Mouse (Mus musculus): ENCODE measurements around the gene Gnb3. TPM values are rescaled to one million over a fixed set of nuclear protein-coding genes. Genes with fewer than 3 reads are reported as not detected.

Gnb3 gene
- polyA plus RNA-seq, 1 experiment = not detected

DNA sequence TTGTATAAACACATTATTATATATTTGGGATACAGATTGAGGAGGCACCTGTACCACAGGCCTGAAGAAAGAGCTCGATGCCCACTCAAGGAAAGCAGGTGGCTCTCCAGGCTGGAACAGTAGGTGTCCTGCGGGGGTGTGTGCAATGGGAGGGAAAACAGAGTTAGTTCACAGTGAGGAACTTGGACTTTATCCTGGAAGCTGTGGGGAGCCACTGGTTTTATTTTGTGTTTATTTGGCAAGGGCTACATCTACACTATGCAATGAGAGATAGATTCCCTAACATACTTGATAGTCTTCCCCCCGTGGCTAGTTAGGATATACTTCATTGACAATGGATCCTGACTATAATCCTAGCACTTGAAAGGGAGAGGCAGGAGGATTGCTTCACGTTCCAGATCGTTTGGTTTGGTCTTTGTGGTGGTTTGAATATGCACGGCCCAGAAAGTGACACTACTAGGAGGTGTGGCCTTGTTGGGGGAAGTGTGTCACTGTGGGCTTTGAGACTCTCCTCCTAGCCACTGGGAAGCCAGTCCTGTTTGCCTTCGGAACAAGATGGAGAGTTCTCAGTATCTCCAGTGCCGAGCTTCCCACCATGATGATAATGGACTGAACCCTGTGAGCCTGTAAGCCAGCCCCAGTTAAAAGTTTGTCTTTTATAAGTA lies 53.2 kb downstream of the Gnb3 start:
- no peak overlapping the region for H3K4me3 ChIP-seq (ENCODE audit: insufficient read depth, low read depth, low read length)
- no peak for TF ChIP-seq POLR2A (IDR thresholded peaks at IDR 0.05; ENCODE audit: insufficient read depth, low read depth, low read length)
- no peak for TF ChIP-seq CTCF (IDR thresholded peaks at IDR 0.05; ENCODE audit: insufficient read depth, low read depth, low read length)
- no peak overlapping the region for H3K27ac ChIP-seq (ENCODE audit: insufficient read depth, low read depth, low read length)
- 47% methylated on average over 8 of the region's 8 CpGs for WGBS
- H3K4me1 ChIP-seq (ENCODE audit: control insufficient read depth, insufficient read depth, low read length) = peaks cover 4% of the 10 kb centered on the region; the same call in 1 of the 2 replicates

Other genes starting within 250 kb of the Gnb3 start
- gene C1s2, start 204.2 kb downstream of the Gnb3 start, polyA plus RNA-seq (2012; ENCODE audit: insufficient read depth, insufficient read length, low replicate concordance, missing spikeins) = not detected in 2 replicates
- not detected in 2 replicates for gene Lpcat3, start 177.2 kb downstream of the Gnb3 start, polyA plus RNA-seq (2012; ENCODE audit: insufficient read depth, insufficient read length, low replicate concordance, missing spikeins)
- not detected in 2 replicates for gene Emg1, start 128.1 kb downstream of the Gnb3 start, polyA plus RNA-seq (2012; ENCODE audit: insufficient read depth, insufficient read length, low replicate concordance, missing spikeins)
- gene Phb2, start 127.9 kb downstream of the Gnb3 start, polyA plus RNA-seq (2012; ENCODE audit: insufficient read depth, insufficient read length, low replicate concordance, missing spikeins) = not detected in 2 replicates
- gene Ptpn6, start 101.6 kb downstream of the Gnb3 start, polyA plus RNA-seq (2012; ENCODE audit: insufficient read depth, insufficient read length, low replicate concordance, missing spikeins) = not detected in 2 replicates
- gene Grcc10, start 98.9 kb downstream of the Gnb3 start, polyA plus RNA-seq (2012; ENCODE audit: insufficient read depth, insufficient read length, low replicate concordance, missing spikeins) = 1,072 TPM in 1 of 2 replicates, not detected in the other
- not detected in 2 replicates for gene Gm45234, start 84.3 kb downstream of the Gnb3 start, polyA plus RNA-seq (2012; ENCODE audit: insufficient read depth, insufficient read length, low replicate concordance, missing spikeins)
- gene Atn1, start 83.8 kb downstream of the Gnb3 start, polyA plus RNA-seq (2012; ENCODE audit: insufficient read depth, insufficient read length, low replicate concordance, missing spikeins) = not detected in 2 replicates
- gene Eno2, start 70.6 kb downstream of the Gnb3 start, polyA plus RNA-seq (2012; ENCODE audit: insufficient read depth, insufficient read length, low replicate concordance, missing spikeins) = 916 and 939 TPM in 2 replicates
- not detected in 2 replicates for gene Lrrc23, start 60.5 kb downstream of the Gnb3 start, polyA plus RNA-seq (2012; ENCODE audit: insufficient read depth, insufficient read length, low replicate concordance, missing spikeins)
- not detected in 2 replicates for gene Spsb2, start 31.6 kb downstream of the Gnb3 start, polyA plus RNA-seq (2012; ENCODE audit: insufficient read depth, insufficient read length, low replicate concordance, missing spikeins)
- 644 TPM in 1 of 2 replicates, not detected in the other for gene Tpi1, start 26.0 kb downstream of the Gnb3 start, polyA plus RNA-seq (2012; ENCODE audit: insufficient read depth, insufficient read length, low replicate concordance, missing spikeins)
- gene Usp5, start 10.8 kb downstream of the Gnb3 start, polyA plus RNA-seq (2012; ENCODE audit: insufficient read depth, insufficient read length, low replicate concordance, missing spikeins) = 225 TPM in 1 of 2 replicates, not detected in the other
- gene Cdca3, start 10.7 kb downstream of the Gnb3 start, polyA plus RNA-seq (2012; ENCODE audit: insufficient read depth, insufficient read length, low replicate concordance, missing spikeins) = not detected in 2 replicates
- gene P3h3, start 17.5 kb upstream of the Gnb3 start, polyA plus RNA-seq (2012; ENCODE audit: insufficient read depth, insufficient read length, low replicate concordance, missing spikeins) = not detected in 2 replicates
- gene Gpr162, start 23.7 kb upstream of the Gnb3 start, polyA plus RNA-seq (2012; ENCODE audit: insufficient read depth, insufficient read length, low replicate concordance, missing spikeins) = not detected in 2 replicates
- 395 and 682 TPM in 2 replicates for gene Cd4, start 47.9 kb upstream of the Gnb3 start, polyA plus RNA-seq (2012; ENCODE audit: insufficient read depth, insufficient read length, low replicate concordance, missing spikeins)
- not detected in 2 replicates for gene Lag3, start 71.4 kb upstream of the Gnb3 start, polyA plus RNA-seq (2012; ENCODE audit: insufficient read depth, insufficient read length, low replicate concordance, missing spikeins)
- not detected in 2 replicates for gene Ptms, start 79.8 kb upstream of the Gnb3 start, polyA plus RNA-seq (2012; ENCODE audit: insufficient read depth, insufficient read length, low replicate concordance, missing spikeins)
- gene Mlf2, start 91.1 kb upstream of the Gnb3 start, polyA plus RNA-seq (2012; ENCODE audit: insufficient read depth, insufficient read length, low replicate concordance, missing spikeins) = not detected in 2 replicates
- gene Cops7a, start 125.3 kb upstream of the Gnb3 start, polyA plus RNA-seq (2012; ENCODE audit: insufficient read depth, insufficient read length, low replicate concordance, missing spikeins) = 255 TPM in 1 of 2 replicates, not detected in the other
- not detected in 2 replicates for gene Pianp, start 156.4 kb upstream of the Gnb3 start, polyA plus RNA-seq (2012; ENCODE audit: insufficient read depth, insufficient read length, low replicate concordance, missing spikeins)
- 212 TPM in 1 of 2 replicates, not detected in the other for gene Zfp384, start 168.9 kb upstream of the Gnb3 start, polyA plus RNA-seq (2012; ENCODE audit: insufficient read depth, insufficient read length, low replicate concordance, missing spikeins)
- not detected in 2 replicates for gene Ing4, start 199.5 kb upstream of the Gnb3 start, polyA plus RNA-seq (2012; ENCODE audit: insufficient read depth, insufficient read length, low replicate concordance, missing spikeins)
- gene Acrbp, start 209.4 kb upstream of the Gnb3 start, polyA plus RNA-seq (2012; ENCODE audit: insufficient read depth, insufficient read length, low replicate concordance, missing spikeins) = not detected in 2 replicates
- gene Lpar5, start 227.6 kb upstream of the Gnb3 start, polyA plus RNA-seq (2012; ENCODE audit: insufficient read depth, insufficient read length, low replicate concordance, missing spikeins) = not detected in 2 replicates

Measured in olfactory bulb, adult 2 months (tissue).